21 mouse cellular contexts compared by ENCODE assay signal in genomic region chr4:123382051-123382450, GRCm38 (mm10). TPM values are rescaled to one million over a fixed set of nuclear protein-coding genes. Genes with fewer than 3 reads are reported as not detected.
A peak's percentile ranks its signal among the peaks of the same experiment; 100 is the strongest.
DNase-seq lines count a peak whose midpoint lies in the region; ATAC-seq lines count a peak whose summit lies in the region.
"Had no signal": no experiment of that assay in that cellular context is flagged by ENCODE, and none has a peak within 500 bp of the region (broad histone marks: within the 10 kb centered on the region; RNA-seq: fewer than 3 reads in every experiment).

No protein-coding gene starts in this region.

- no peaks in the 10 kb centered on the region for H3K27me3 ChIP-seq in hindbrain, embryonic 15.5 days
- no peaks in the 10 kb centered on the region for H3K27me3 ChIP-seq in hindbrain, embryonic 11.5 days (ENCODE audit: control insufficient read depth, insufficient read depth, low read length)
- no peaks in the 10 kb centered on the region for H3K27me3 ChIP-seq in kidney, embryonic 14.5 days (ENCODE audit: control insufficient read depth, insufficient read depth, low read length)
- H3K27me3 ChIP-seq: embryonic facial prominence, embryonic 13.5 days; forebrain, embryonic 13.5 days; heart, embryonic 12.5 days; hindbrain, embryonic 12.5 days; Patski had no signal

- 90% methylated on average over 4 of the region's 4 CpGs for WGBS in hindbrain, embryonic 15.5 days
- 91% methylated on average over 4 of the region's 4 CpGs for WGBS in hindbrain, embryonic 11.5 days
- WGBS in kidney, embryonic 14.5 days = 95% methylated on average over 4 of the region's 4 CpGs

- no peaks in the 10 kb centered on the region for H3K4me1 ChIP-seq in hindbrain, embryonic 15.5 days (replicated peaks)
- H3K4me1 ChIP-seq in hindbrain, embryonic 11.5 days (replicated peaks; ENCODE audit: control insufficient read depth, insufficient read depth, low read length) = no peaks in the 10 kb centered on the region
- no peaks in the 10 kb centered on the region for H3K4me1 ChIP-seq in kidney, embryonic 14.5 days (ENCODE audit: control insufficient read depth, insufficient read depth, low read length)
- H3K4me1 ChIP-seq: embryonic facial prominence, embryonic 13.5 days; heart, embryonic 12.5 days had no signal

- no peak for ATAC-seq in hindbrain, embryonic 15.5 days (ENCODE audit: low FRiP score, low read depth)
- no peak for ATAC-seq in hindbrain, embryonic 11.5 days (ENCODE audit: low FRiP score)
- ATAC-seq in kidney, embryonic 14.5 days (ENCODE audit: low FRiP score, low TSS enrichment) = no peak
- ATAC-seq: activated CD4-positive, CD25-positive, alpha-beta regulatory T cell, adult 4 months; forebrain, embryonic 13.5 days; forebrain, postnatal 0 days; hindbrain, postnatal 0 days; Patski had no signal

- 0 out of 2 replicates have a peak overlapping the region, but pooled peaks have one; percentile 20 for H3K27ac ChIP-seq in hindbrain, embryonic 15.5 days (replicated peaks)
- no peak overlapping the region for H3K27ac ChIP-seq in hindbrain, embryonic 11.5 days (ENCODE audit: low read depth, low read length)
- H3K27ac ChIP-seq in kidney, embryonic 14.5 days (ENCODE audit: low read depth, low read length) = no peak overlapping the region
- H3K27ac ChIP-seq: embryonic facial prominence, embryonic 13.5 days; forebrain, embryonic 13.5 days; hindbrain, embryonic 12.5 days; hindbrain, postnatal 0 days had no signal

- H3K9ac ChIP-seq in hindbrain, embryonic 15.5 days = no peak overlapping the region
- no peak overlapping the region for H3K9ac ChIP-seq in hindbrain, embryonic 11.5 days (ENCODE audit: low read depth, low read length)
- H3K9ac ChIP-seq in kidney, embryonic 14.5 days (ENCODE audit: low read depth, low read length) = no peak overlapping the region
- H3K9ac ChIP-seq: embryonic facial prominence, embryonic 13.5 days; forebrain, embryonic 13.5 days; forebrain, postnatal 0 days; heart, embryonic 12.5 days; hindbrain, embryonic 12.5 days had no signal

- no peak overlapping the region for H3K4me3 ChIP-seq in hindbrain, embryonic 15.5 days
- no peak overlapping the region for H3K4me3 ChIP-seq in hindbrain, embryonic 11.5 days (ENCODE audit: low read depth, low read length)
- H3K4me3 ChIP-seq in kidney, embryonic 14.5 days (ENCODE audit: low read length) = no peak overlapping the region
- H3K4me3 ChIP-seq: embryonic facial prominence, embryonic 13.5 days; forebrain, embryonic 13.5 days; heart, embryonic 12.5 days; hindbrain, embryonic 12.5 days had no signal

- peak; percentile 27 to 28 for DNase-seq in cerebellum, postnatal 10 days
- no peak for DNase-seq in cerebellum, adult 11-12 months
- no peak for DNase-seq in hindbrain, embryonic 11.5 days (ENCODE audit: low spot score)
- peak; percentile 28 for DNase-seq in kidney, postnatal 14 days
- DNase-seq in urinary bladder, postnatal 14 days (ENCODE audit: low spot score) = peak; percentile 8
- DNase-seq in urinary bladder, adult 2 months (ENCODE audit: low spot score) = no peak
- DNase-seq: adrenal gland, postnatal 14 days; forebrain, postnatal 0 days; gastrocnemius, postnatal 14 days; heart, postnatal 36 days had no signal

- no peak overlapping the region for H3K4me2 ChIP-seq in hindbrain, embryonic 15.5 days
- H3K4me2 ChIP-seq in hindbrain, embryonic 11.5 days (replicated peaks; ENCODE audit: low read depth, low read length) = no peak overlapping the region
- no peak overlapping the region for H3K4me2 ChIP-seq in kidney, embryonic 14.5 days (replicated peaks; ENCODE audit: low read depth, low read length)
- H3K4me2 ChIP-seq: embryonic facial prominence, embryonic 13.5 days; forebrain, embryonic 13.5 days; heart, embryonic 12.5 days; hindbrain, embryonic 12.5 days had no signal

- peaks cover 85% of the 10 kb centered on the region for H3K36me3 ChIP-seq in hindbrain, embryonic 15.5 days
- peaks cover 32% of the 10 kb centered on the region for H3K36me3 ChIP-seq in hindbrain, embryonic 11.5 days (ENCODE audit: control insufficient read depth, insufficient read depth, low read length)
- peaks cover 91% of the 10 kb centered on the region for H3K36me3 ChIP-seq in kidney, embryonic 14.5 days (ENCODE audit: control insufficient read depth, insufficient read depth, low read length)

- H3K9me3 ChIP-seq in hindbrain, embryonic 15.5 days = no peaks in the 10 kb centered on the region
- H3K9me3 ChIP-seq in hindbrain, embryonic 11.5 days (ENCODE audit: control insufficient read depth, low read length) = no peaks in the 10 kb centered on the region
- H3K9me3 ChIP-seq in kidney, embryonic 14.5 days (ENCODE audit: control insufficient read depth, low read length) = no peaks in the 10 kb centered on the region
- H3K9me3 ChIP-seq: embryonic facial prominence, embryonic 13.5 days; forebrain, embryonic 13.5 days; heart, embryonic 12.5 days; hindbrain, embryonic 12.5 days had no signal

RNA-seq across cellular contexts. Expression of gene Bmp8a, which starts 39.0 kb away (rescaled TPM):
- 0.21 and 0.23 TPM in 2 replicates for polyA plus RNA-seq in hindbrain, embryonic 15.5 days (2015; fragmentation: Nextera tagmentation; extraction: Ambion mirVana)
- polyA plus RNA-seq in hindbrain, embryonic 11.5 days (2014; fragmentation: Nextera tagmentation; extraction: Ambion mirVana) = 0.06 and 0.13 TPM in 2 replicates
- 0.20 TPM in 1 of 2 replicates, not detected in the other for polyA plus RNA-seq in kidney, embryonic 14.5 days (2014; fragmentation: Nextera tagmentation; extraction: Ambion mirVana)
- polyA plus RNA-seq in urinary bladder, adult 2 months (2012; rRNA removed) = 1.4 and 1.9 TPM in 2 replicates
- polyA plus RNA-seq: activated CD4-positive, CD25-positive, alpha-beta regulatory T cell, adult 4 months; forebrain, embryonic 13.5 days; Patski had no signal

RNA-seq across cellular contexts. Expression of gene Oxct2a, which starts 58.6 kb away (rescaled TPM):
- not detected in 2 replicates for polyA plus RNA-seq in hindbrain, embryonic 15.5 days (2015; fragmentation: Nextera tagmentation; extraction: Ambion mirVana)
- polyA plus RNA-seq in hindbrain, embryonic 11.5 days (2014; fragmentation: Nextera tagmentation; extraction: Ambion mirVana) = not detected in 2 replicates
- polyA plus RNA-seq in kidney, embryonic 14.5 days (2014; fragmentation: Nextera tagmentation; extraction: Ambion mirVana) = not detected in 2 replicates
- 0.10 TPM in 1 of 2 replicates, not detected in the other for polyA plus RNA-seq in urinary bladder, adult 2 months (2012; rRNA removed)
- polyA plus RNA-seq: activated CD4-positive, CD25-positive, alpha-beta regulatory T cell, adult 4 months; embryonic facial prominence, embryonic 13.5 days; forebrain, embryonic 13.5 days; heart, embryonic 12.5 days; heart, embryonic 16.5 days; hindbrain, embryonic 12.5 days; intestine, embryonic 14.5 days; Patski had no signal

Comparison
In these comparisons a context has a peak if more than half of its experiments do, and no peak if none do; other contexts are left out.
1. DNase-seq: peak in cerebellum, postnatal 10 days (2 of 2), kidney, postnatal 14 days (single experiment) and urinary bladder, postnatal 14 days (single experiment); none in cerebellum, adult 11-12 months (single experiment), hindbrain, embryonic 11.5 days (single experiment) and urinary bladder, adult 2 months (single experiment).